Mouse (Mus musculus) gonadal fat pad, adult 2 months (tissue): Measurements from ENCODE around the gene Brd1. TPM values are rescaled to one million over a fixed set of nuclear protein-coding genes. Genes with fewer than 3 reads are reported as not detected.
A peak's percentile ranks its signal among the peaks of the same experiment; 100 is the strongest.
"Not testable (repeated sequence)": the region's sequence is repeated elsewhere in the genome, so short reads cannot be mapped to it uniquely, and the experiment has no call there.

Experiments used
- DNase-seq: peaks from one replicate; pipeline ENCODE4 v3.0.0-alpha.2; 2012; ENCODE audit warnings: low read depth
- polyA plus RNA-seq: library from polyadenylated mRNA; depleted of rRNA; stranded (reverse); fragments of >200 nt; gene quantifications from 2 replicates; pipeline ENCODE4 v1.2.3, GENCODE M21; 2012

Brd1 gene
- polyA plus RNA-seq, 1 experiment, result 12.9 TPM

- no peak for DNase-seq
These were observed 3.3 kb downstream of the Brd1 start for GRCm38 (mm10) chr15:88730717-88731116.

GRCm38 (mm10) chr15:88727204-88727603 is 6.8 kb downstream of the Brd1 start:
- peak; percentile 67 for DNase-seq

- DNase-seq, result no peak
These were observed 9.0 kb downstream of the Brd1 start for GRCm38 (mm10) chr15:88725036-88725435.

DNA sequence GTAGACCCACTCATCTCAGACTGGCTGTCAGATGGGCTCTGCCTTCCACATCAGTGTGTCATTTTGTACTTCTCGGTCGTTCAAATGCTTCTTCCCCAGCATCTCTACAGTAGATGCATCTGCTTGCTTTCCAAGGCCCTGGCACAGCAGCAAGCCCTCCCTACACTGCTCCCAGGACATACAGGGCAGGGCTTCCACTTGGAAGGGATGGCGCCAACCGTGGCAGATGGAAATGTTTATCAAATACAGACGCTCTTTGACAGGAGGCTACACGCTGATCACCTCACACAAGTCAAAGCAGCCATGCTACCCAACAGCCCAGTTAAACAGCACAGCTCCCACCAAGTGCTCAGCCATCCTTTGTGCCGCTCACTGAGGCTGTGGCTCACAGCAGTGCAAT is 9.7 kb downstream of the Brd1 start:
- DNase-seq, result no peak

DNA sequence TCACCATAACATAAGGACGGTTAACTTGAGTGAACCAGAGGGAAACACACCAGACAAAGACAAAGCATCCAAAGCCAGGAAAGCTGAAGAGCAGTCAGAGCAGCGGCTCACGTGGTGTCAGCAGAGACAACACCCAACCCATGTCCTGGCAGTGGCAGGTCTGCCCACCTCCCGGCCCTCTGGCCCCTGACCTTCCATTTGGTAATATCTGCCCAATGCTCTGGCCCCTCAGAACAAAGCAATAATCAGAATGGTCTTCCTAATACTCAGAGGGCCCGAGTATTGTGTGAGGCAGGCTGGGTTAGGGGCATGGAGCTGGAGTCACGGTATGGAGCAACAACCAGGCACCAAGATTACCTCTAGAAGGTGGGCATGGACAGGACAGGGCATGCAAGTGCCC is 10.8 kb downstream of the Brd1 start:
- no peak for DNase-seq

GRCm38 (mm10) chr15:88717239-88717638 is 16.8 kb downstream of the Brd1 start:
- no peak for DNase-seq

GRCm38 (mm10) chr15:88716350-88716749 is 17.7 kb downstream of the Brd1 start:
- DNase-seq, result no peak

DNA sequence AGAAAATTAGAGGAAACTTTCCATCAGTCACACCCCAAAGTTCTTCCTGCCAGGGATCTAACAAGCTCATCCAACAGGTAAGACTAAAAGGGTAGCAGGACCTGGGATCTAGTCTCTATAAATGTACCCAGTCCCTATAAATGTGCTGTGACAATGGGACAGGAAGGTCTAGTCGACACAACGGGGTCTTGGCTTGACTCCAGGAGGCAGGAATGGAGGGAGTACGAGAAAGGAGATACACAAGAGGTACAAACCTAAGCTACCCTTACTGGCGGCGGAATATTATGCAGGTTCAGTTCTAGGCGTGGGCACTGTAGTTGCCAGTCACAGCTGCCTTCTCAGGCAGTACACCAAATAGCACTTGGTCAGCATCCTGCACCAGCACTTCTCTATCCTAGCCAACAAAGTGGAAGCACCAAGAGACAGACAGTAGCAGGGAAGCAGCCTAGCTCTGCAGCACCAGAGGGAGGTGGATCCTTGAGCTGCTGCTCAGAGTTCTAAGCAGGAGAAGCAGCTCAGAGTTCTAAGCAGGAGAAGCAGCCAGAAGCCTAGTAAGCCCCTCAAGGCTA is 19.9 kb downstream of the Brd1 start:
- no peak for DNase-seq

GRCm38 (mm10) chr15:88712501-88712900 is 21.5 kb downstream of the Brd1 start:
- DNase-seq, result no peak

DNA sequence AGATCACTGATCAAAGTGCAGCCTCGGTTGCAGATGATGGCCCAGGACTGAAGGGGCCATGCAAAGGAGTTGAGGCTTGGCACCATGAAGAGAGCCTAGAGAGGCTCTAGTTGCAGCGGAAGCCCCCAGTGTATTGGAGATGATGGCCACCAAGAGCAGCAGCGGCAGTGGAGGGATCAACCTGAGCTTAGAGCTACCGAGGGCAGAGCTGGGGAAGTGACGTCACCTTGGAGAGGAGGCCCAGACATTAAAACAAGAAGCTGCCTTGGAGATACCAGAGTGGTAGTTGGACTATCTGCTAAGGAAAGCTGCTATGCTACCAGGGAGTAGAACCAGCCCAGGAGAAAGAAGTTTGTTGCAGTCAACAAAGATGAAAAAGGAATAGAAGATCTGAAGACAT is 24.2 kb downstream of the Brd1 start:
- DNase-seq, result no peak

GRCm38 (mm10) chr15:88708657-88709511 is 25.1 kb downstream of the Brd1 start:
- no peak for DNase-seq

- DNase-seq, result no peak
These were observed 25.8 kb downstream of the Brd1 start for GRCm38 (mm10) chr15:88708204-88708603.

DNA sequence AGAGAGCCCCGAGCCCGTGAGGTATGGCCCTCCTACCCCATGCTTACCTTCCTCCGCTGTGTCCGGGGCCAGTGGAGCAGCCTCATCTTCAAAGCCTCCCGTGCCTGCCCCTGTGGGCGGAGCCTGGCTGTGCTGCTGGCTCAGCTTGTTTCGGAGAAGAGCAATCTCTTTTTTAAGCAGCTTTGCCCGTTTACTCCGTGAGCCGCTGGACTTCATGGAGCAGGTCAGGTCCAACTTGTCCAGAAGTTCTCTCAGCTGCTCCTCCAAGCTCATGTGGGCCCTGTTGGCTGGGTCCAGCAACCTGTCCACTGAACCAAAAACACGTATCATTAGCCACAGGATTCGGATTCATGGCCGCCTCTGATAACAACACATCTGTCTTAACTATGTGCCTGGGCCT is 27.0 kb downstream of the Brd1 start:
- DNase-seq, result not testable (repeated sequence)

- no peak for DNase-seq
These were observed 27.7 kb downstream of the Brd1 start for GRCm38 (mm10) chr15:88706320-88706719.

GRCm38 (mm10) chr15:88704284-88704683 is 29.7 kb downstream of the Brd1 start:
- no peak for DNase-seq

- no peak for DNase-seq
These were observed 31.5 kb downstream of the Brd1 start for GRCm38 (mm10) chr15:88702501-88702900.

- DNase-seq, result no peak
These were observed 33.3 kb downstream of the Brd1 start for GRCm38 (mm10) chr15:88700759-88701158.

DNA sequence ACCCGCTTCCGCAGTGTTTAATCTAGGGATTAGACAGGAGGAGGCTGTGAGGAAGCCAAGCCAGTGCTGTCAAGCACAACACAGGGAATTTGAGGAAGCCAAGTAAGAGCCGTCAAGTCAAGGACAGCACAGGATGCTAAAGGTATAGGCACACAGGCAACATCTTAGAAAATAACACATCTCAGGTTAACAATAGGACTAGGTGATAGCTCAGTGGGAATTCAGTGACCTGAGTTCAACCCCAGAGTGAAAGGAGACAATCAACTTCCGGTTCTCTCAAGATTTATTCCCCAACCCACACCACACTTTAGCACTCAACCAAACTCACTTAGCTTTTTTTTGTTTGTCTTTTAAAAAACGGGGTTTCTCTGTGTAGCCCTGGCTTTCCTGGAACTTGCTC is 34.5 kb downstream of the Brd1 start:
- DNase-seq, result no peak

GRCm38 (mm10) chr15:88697586-88697985 is 36.4 kb downstream of the Brd1 start:
- DNase-seq, result no peak

DNA sequence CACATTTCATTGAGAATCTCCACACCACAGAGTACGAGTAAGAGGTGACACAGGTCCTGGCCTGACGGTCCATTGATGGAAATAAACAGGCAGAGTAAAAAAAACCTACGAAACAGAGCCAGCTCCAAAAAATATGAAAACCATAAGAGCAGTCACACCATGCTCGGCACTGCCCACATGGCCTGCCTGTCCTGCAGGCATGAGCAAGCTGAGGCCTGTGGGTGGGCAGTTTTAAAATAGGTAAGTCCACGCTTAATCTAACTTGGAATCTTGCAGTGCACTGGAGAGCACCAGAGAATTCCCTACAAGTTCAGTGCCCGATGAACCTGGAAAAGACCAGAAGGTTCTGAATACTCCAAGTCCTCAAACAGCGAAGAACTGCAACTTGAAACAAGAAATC is 38.0 kb downstream of the Brd1 start:
- no peak for DNase-seq

DNA sequence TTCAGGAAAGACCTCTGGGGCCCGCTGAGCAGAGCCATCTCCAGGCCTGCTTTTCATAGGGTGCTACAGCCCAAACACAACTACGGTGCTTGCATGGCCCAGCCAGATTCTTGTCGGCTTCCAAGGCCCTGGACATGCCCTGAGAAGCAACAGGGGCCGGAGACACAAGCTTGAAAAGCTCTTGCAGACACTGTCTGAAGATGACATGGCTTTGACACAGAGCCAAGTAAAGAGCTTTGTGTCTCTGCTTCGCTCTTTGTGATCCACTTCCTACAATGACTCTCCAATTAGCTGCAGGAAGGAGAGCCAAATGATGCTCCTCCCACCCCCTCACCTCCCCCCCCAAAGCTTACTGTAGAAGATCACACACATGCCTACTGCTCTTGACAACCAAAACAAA is 40.0 kb downstream of the Brd1 start:
- DNase-seq, result no peak

- no peak for DNase-seq
These were observed 41.3 kb downstream of the Brd1 start for GRCm38 (mm10) chr15:88692720-88693119.

GRCm38 (mm10) chr15:88691129-88691528 is 42.9 kb downstream of the Brd1 start:
- DNase-seq, result no peak

- DNase-seq, result no peak
These were observed 45.9 kb downstream of the Brd1 start for GRCm38 (mm10) chr15:88688120-88688519.
